Mouse (Mus musculus): Measurements from ENCODE around the gene Spata20.
A peak's percentile ranks its signal among the peaks of the same experiment; 100 is the strongest.

Spata20 gene

GRCm38 (mm10) chr11:94481963-94482362 is 4.0 kb downstream of the Spata20 start:
- DNase-seq: no peak

- no peak for DNase-seq
Observed at GRCm38 (mm10) chr11:94480382-94480781, 5.6 kb downstream of the Spata20 start.

GRCm38 (mm10) chr11:94477651-94478050 is 8.3 kb downstream of the Spata20 start:
- DNase-seq: no peak

GRCm38 (mm10) chr11:94475722-94476121 is 10.3 kb downstream of the Spata20 start:
- DNase-seq: no peak

- DNase-seq: no peak
Observed at GRCm38 (mm10) chr11:94474544-94474910, 11.5 kb downstream of the Spata20 start.

- peak; percentile 55 to 56 for DNase-seq
Observed at GRCm38 (mm10) chr11:94473707-94474543, 12.1 kb downstream of the Spata20 start, which contains the start of gene Cacna1g. Cacna1g (minus strand) TSS chr11:94474198.

- DNase-seq: peak; percentile 13 to 18
Observed at GRCm38 (mm10) chr11:94472916-94473706, 12.9 kb downstream of the Spata20 start.

- peak in 1 of 2 experiments; percentile 7 for DNase-seq
Observed at GRCm38 (mm10) chr11:94472585-94472915, 13.4 kb downstream of the Spata20 start.

- DNase-seq: no peak
Observed at GRCm38 (mm10) chr11:94471740-94472584, 14.0 kb downstream of the Spata20 start.

- no peak for DNase-seq
Observed at GRCm38 (mm10) chr11:94470391-94470790, 15.6 kb downstream of the Spata20 start.

- no peak for DNase-seq
Observed at GRCm38 (mm10) chr11:94469136-94470064, 16.6 kb downstream of the Spata20 start.

- no peak for DNase-seq
Observed at GRCm38 (mm10) chr11:94468582-94469064, 17.4 kb downstream of the Spata20 start.

- DNase-seq: no peak
Observed at GRCm38 (mm10) chr11:94466333-94466855, 19.6 kb downstream of the Spata20 start.

- no peak for DNase-seq
Observed at GRCm38 (mm10) chr11:94464170-94464569, 21.8 kb downstream of the Spata20 start.

- DNase-seq: no peak
Observed at GRCm38 (mm10) chr11:94461856-94462255, 24.1 kb downstream of the Spata20 start.

GRCm38 (mm10) chr11:94457001-94457400 is 29.0 kb downstream of the Spata20 start:
- DNase-seq: no peak

- DNase-seq: no peak
Observed at GRCm38 (mm10) chr11:94456347-94456746, 29.6 kb downstream of the Spata20 start.

- no peak for DNase-seq
Observed at GRCm38 (mm10) chr11:94455161-94455820, 30.7 kb downstream of the Spata20 start.

- no peak for DNase-seq
Observed at GRCm38 (mm10) chr11:94454756-94455155, 31.2 kb downstream of the Spata20 start.

- DNase-seq: no peak
Observed at GRCm38 (mm10) chr11:94451091-94451773, 34.7 kb downstream of the Spata20 start.
